Mouse (Mus musculus): ENCODE data around the gene Rap1gap2. TPM values are rescaled to one million over a fixed set of nuclear protein-coding genes. Genes with fewer than 3 reads are reported as not detected.

Gene Rap1gap2
- polyA plus RNA-seq, 1 experiment from 2014 or later = 1.5 TPM

- 17% methylated on average over 14 of the region's 14 CpGs for WGBS
- H3K4me1 ChIP-seq (replicated peaks; ENCODE audit: control insufficient read depth, insufficient read depth, low read length) = 0 out of 2 replicates have a peak, but pooled peaks cover 3% of the 10 kb centered on the region
- peak overlapping the region; percentile 36 for H3K4me2 ChIP-seq (ENCODE audit: low read depth, low read length)
- no peak overlapping the region for H3K4me3 ChIP-seq (ENCODE audit: low read length)
- peak; percentile 49; the same call in 1 of the 2 replicates for ATAC-seq (ENCODE audit: low read depth)
- no peaks in the 10 kb centered on the region for H3K36me3 ChIP-seq (ENCODE audit: control insufficient read depth, insufficient read depth, low read length)
- no peak overlapping the region for H3K27ac ChIP-seq (ENCODE audit: low read length)
- no peak overlapping the region for H3K9ac ChIP-seq (ENCODE audit: low read length)
- no peaks in the 10 kb centered on the region; the same call in 1 of the 2 replicates for H3K27me3 ChIP-seq (ENCODE audit: control insufficient read depth, insufficient read depth, low read depth, low read length)
- no peaks in the 10 kb centered on the region for H3K9me3 ChIP-seq (ENCODE audit: control insufficient read depth, low read length)
Observed at GRCm38 (mm10) chr11:74536140-74536842, 74.4 kb downstream of the Rap1gap2 start.

- Histone ChIP-seq H3K9ac (ENCODE audit: low read length) (no peak overlapping the region), H3K9me3 (ENCODE audit: control insufficient read depth, low read length) (no peaks in the 10 kb centered on the region), H3K27me3 (ENCODE audit: control insufficient read depth, insufficient read depth, low read depth, low read length) (no peaks in the 10 kb centered on the region; the same call in 1 of the 2 replicates), H3K4me2 (ENCODE audit: low read depth, low read length) (no peak overlapping the region), H3K4me3 (ENCODE audit: low read length) (no peak overlapping the region), H3K27ac (ENCODE audit: low read length) (no peak overlapping the region), H3K36me3 (ENCODE audit: control insufficient read depth, insufficient read depth, low read length) (no peaks in the 10 kb centered on the region), H3K4me1 (replicated peaks; ENCODE audit: control insufficient read depth, insufficient read depth, low read length) (0 out of 2 replicates have a peak, but pooled peaks cover 3% of the 10 kb centered on the region)
- ATAC-seq (ENCODE audit: low read depth) = no peak
- WGBS = 74% methylated on average over 7 of the region's 7 CpGs
Observed at GRCm38 (mm10) chr11:74534380-74534779, 76.3 kb downstream of the Rap1gap2 start.

GRCm38 (mm10) chr11:74533050-74533449 is 77.7 kb downstream of the Rap1gap2 start:
- Histone ChIP-seq H3K27me3 (ENCODE audit: control insufficient read depth, insufficient read depth, low read depth, low read length) (no peaks in the 10 kb centered on the region; the same call in 1 of the 2 replicates), H3K27ac (ENCODE audit: low read length) (no peak overlapping the region), H3K9ac (ENCODE audit: low read length) (no peak overlapping the region), H3K9me3 (ENCODE audit: control insufficient read depth, low read length) (no peaks in the 10 kb centered on the region), H3K4me2 (ENCODE audit: low read depth, low read length) (no peak overlapping the region), H3K4me1 (replicated peaks; ENCODE audit: control insufficient read depth, insufficient read depth, low read length) (0 out of 2 replicates have a peak, but pooled peaks cover 3% of the 10 kb centered on the region), H3K36me3 (ENCODE audit: control insufficient read depth, insufficient read depth, low read length) (no peaks in the 10 kb centered on the region), H3K4me3 (ENCODE audit: low read length) (no peak overlapping the region)
- WGBS = 89% methylated on average over 2 of the region's 2 CpGs
- no peak for ATAC-seq (ENCODE audit: low read depth)

- ATAC-seq (ENCODE audit: low read depth) = no peak
- 56% methylated on average over 4 of the region's 4 CpGs for WGBS
- H3K4me3 ChIP-seq (ENCODE audit: low read length) = no peak overlapping the region
- no peaks in the 10 kb centered on the region; the same call in 1 of the 2 replicates for H3K27me3 ChIP-seq (ENCODE audit: control insufficient read depth, insufficient read depth, low read depth, low read length)
- no peak overlapping the region for H3K27ac ChIP-seq (ENCODE audit: low read length)
- H3K4me2 ChIP-seq (ENCODE audit: low read depth, low read length) = no peak overlapping the region
- no peaks in the 10 kb centered on the region for H3K9me3 ChIP-seq (ENCODE audit: control insufficient read depth, low read length)
- no peak overlapping the region for H3K9ac ChIP-seq (ENCODE audit: low read length)
- no peaks in the 10 kb centered on the region for H3K36me3 ChIP-seq (ENCODE audit: control insufficient read depth, insufficient read depth, low read length)
- H3K4me1 ChIP-seq (replicated peaks; ENCODE audit: control insufficient read depth, insufficient read depth, low read length) = 0 out of 2 replicates have a peak, but pooled peaks cover 3% of the 10 kb centered on the region
Observed at GRCm38 (mm10) chr11:74532401-74532800, 78.3 kb downstream of the Rap1gap2 start.

- WGBS = 18% methylated on average over 3 of the region's 3 CpGs
- no peak overlapping the region for H3K4me2 ChIP-seq (ENCODE audit: low read depth, low read length)
- no peak overlapping the region for H3K4me3 ChIP-seq (ENCODE audit: low read length)
- no peak overlapping the region for H3K9ac ChIP-seq (ENCODE audit: low read length)
- no peak for ATAC-seq (ENCODE audit: low read depth)
- peaks cover 5% of the 10 kb centered on the region; the same call in 1 of the 2 replicates for H3K4me1 ChIP-seq (replicated peaks; ENCODE audit: control insufficient read depth, insufficient read depth, low read length)
- H3K36me3 ChIP-seq (ENCODE audit: control insufficient read depth, insufficient read depth, low read length) = no peaks in the 10 kb centered on the region
- no peaks in the 10 kb centered on the region for H3K9me3 ChIP-seq (ENCODE audit: control insufficient read depth, low read length)
- H3K27ac ChIP-seq (ENCODE audit: low read length) = no peak overlapping the region
- no peaks in the 10 kb centered on the region; the same call in 1 of the 2 replicates for H3K27me3 ChIP-seq (ENCODE audit: control insufficient read depth, insufficient read depth, low read depth, low read length)
Observed at GRCm38 (mm10) chr11:74531725-74532124, 79.0 kb downstream of the Rap1gap2 start.

- no peak overlapping the region for H3K4me3 ChIP-seq (ENCODE audit: low read length)
- H3K4me1 ChIP-seq (replicated peaks; ENCODE audit: control insufficient read depth, insufficient read depth, low read length) = peaks cover 5% of the 10 kb centered on the region; the same call in 1 of the 2 replicates
- no peaks in the 10 kb centered on the region; the same call in 1 of the 2 replicates for H3K27me3 ChIP-seq (ENCODE audit: control insufficient read depth, insufficient read depth, low read depth, low read length)
- H3K9ac ChIP-seq (ENCODE audit: low read length) = no peak overlapping the region
- ATAC-seq (ENCODE audit: low read depth) = no peak
- no peaks in the 10 kb centered on the region for H3K36me3 ChIP-seq (ENCODE audit: control insufficient read depth, insufficient read depth, low read length)
- WGBS = 58% methylated on average over 4 of the region's 4 CpGs
- H3K9me3 ChIP-seq (ENCODE audit: control insufficient read depth, low read length) = no peaks in the 10 kb centered on the region
- no peak overlapping the region for H3K27ac ChIP-seq (ENCODE audit: low read length)
- no peak overlapping the region for H3K4me2 ChIP-seq (ENCODE audit: low read depth, low read length)
Observed at GRCm38 (mm10) chr11:74529803-74530202, 80.9 kb downstream of the Rap1gap2 start.

GRCm38 (mm10) chr11:74527555-74527954 is 83.2 kb downstream of the Rap1gap2 start:
- ATAC-seq (ENCODE audit: low read depth) = no peak
- H3K36me3 ChIP-seq (ENCODE audit: control insufficient read depth, insufficient read depth, low read length) = no peaks in the 10 kb centered on the region
- peaks cover 9% of the 10 kb centered on the region; the same call in 1 of the 2 replicates for H3K27me3 ChIP-seq (ENCODE audit: control insufficient read depth, insufficient read depth, low read depth, low read length)
- no peak overlapping the region for H3K4me3 ChIP-seq (ENCODE audit: low read length)
- H3K4me1 ChIP-seq (replicated peaks; ENCODE audit: control insufficient read depth, insufficient read depth, low read length) = peaks cover 11% of the 10 kb centered on the region
- WGBS = 49% methylated on average over 7 of the region's 7 CpGs
- H3K27ac ChIP-seq (ENCODE audit: low read length) = no peak overlapping the region
- no peak overlapping the region for H3K9ac ChIP-seq (ENCODE audit: low read length)
- no peaks in the 10 kb centered on the region for H3K9me3 ChIP-seq (ENCODE audit: control insufficient read depth, low read length)
- H3K4me2 ChIP-seq (ENCODE audit: low read depth, low read length) = no peak overlapping the region

- Histone ChIP-seq H3K9me3 (ENCODE audit: control insufficient read depth, low read length) (no peaks in the 10 kb centered on the region), H3K27me3 (ENCODE audit: control insufficient read depth, insufficient read depth, low read depth, low read length) (peaks cover 10% of the 10 kb centered on the region; the same call in 1 of the 2 replicates), H3K4me3 (ENCODE audit: low read length) (peak overlapping the region; percentile 8), H3K4me2 (ENCODE audit: low read depth, low read length) (peak overlapping the region; percentile 50), H3K9ac (ENCODE audit: low read length) (peak overlapping the region; percentile 25), H3K4me1 (replicated peaks; ENCODE audit: control insufficient read depth, insufficient read depth, low read length) (peaks cover 17% of the 10 kb centered on the region), H3K27ac (ENCODE audit: low read length) (no peak overlapping the region), H3K36me3 (ENCODE audit: control insufficient read depth, insufficient read depth, low read length) (no peaks in the 10 kb centered on the region)
- WGBS = 14% methylated on average over 18 of the region's 18 CpGs
- ATAC-seq (ENCODE audit: low read depth) = 0 out of 2 replicates have a peak, but pooled peaks have one; percentile 32
Observed at GRCm38 (mm10) chr11:74526180-74527158, 84.2 kb downstream of the Rap1gap2 start.

- 47% methylated on average over 9 of the region's 9 CpGs for WGBS
- no peak overlapping the region for H3K9ac ChIP-seq (ENCODE audit: low read length)
- H3K4me2 ChIP-seq (ENCODE audit: low read depth, low read length) = no peak overlapping the region
- no peaks in the 10 kb centered on the region for H3K9me3 ChIP-seq (ENCODE audit: control insufficient read depth, low read length)
- no peak overlapping the region for H3K27ac ChIP-seq (ENCODE audit: low read length)
- no peaks in the 10 kb centered on the region for H3K36me3 ChIP-seq (ENCODE audit: control insufficient read depth, insufficient read depth, low read length)
- ATAC-seq (ENCODE audit: low read depth) = no peak
- H3K4me3 ChIP-seq (ENCODE audit: low read length) = no peak overlapping the region
- peaks cover 18% of the 10 kb centered on the region for H3K27me3 ChIP-seq (ENCODE audit: control insufficient read depth, insufficient read depth, low read depth, low read length)
- peaks cover 18% of the 10 kb centered on the region for H3K4me1 ChIP-seq (replicated peaks; ENCODE audit: control insufficient read depth, insufficient read depth, low read length)
Observed at GRCm38 (mm10) chr11:74525605-74526004, 85.1 kb downstream of the Rap1gap2 start.
